Comparison of ENCODE assay signal across 20 mouse cellular contexts in genomic region chr7:133985648-133986047, GRCm38 (mm10).
DNase-seq lines count a peak whose midpoint lies in the region; ATAC-seq and TF ChIP-seq lines count a peak whose summit lies in the region.
"Had no signal": no experiment of that assay in that cellular context is flagged by ENCODE, and none has a peak within 500 bp of the region (broad histone marks: within the 10 kb centered on the region; RNA-seq: fewer than 3 reads in every experiment).

No protein-coding gene starts in this region.

- H3K4me1 ChIP-seq in embryonic facial prominence, embryonic 13.5 days = peaks cover 5% of the 10 kb centered on the region; the same call in 1 of the 2 replicates
- H3K4me1 ChIP-seq in embryonic facial prominence, embryonic 10.5 days = no peaks in the 10 kb centered on the region
- H3K4me1 ChIP-seq in embryonic facial prominence, embryonic 14.5 days (ENCODE audit: control insufficient read depth, insufficient read depth, low read length) = peaks cover 5% of the 10 kb centered on the region
- peaks cover 6% of the 10 kb centered on the region for H3K4me1 ChIP-seq in hindbrain, embryonic 13.5 days (replicated peaks)
- H3K4me1 ChIP-seq: forebrain, embryonic 13.5 days; heart, embryonic 10.5 days had no signal

- H3K9me3 ChIP-seq in embryonic facial prominence, embryonic 13.5 days = no peaks in the 10 kb centered on the region
- no peaks in the 10 kb centered on the region for H3K9me3 ChIP-seq in embryonic facial prominence, embryonic 10.5 days
- H3K9me3 ChIP-seq in embryonic facial prominence, embryonic 14.5 days (ENCODE audit: control insufficient read depth, low read length) = no peaks in the 10 kb centered on the region
- H3K9me3 ChIP-seq in hindbrain, embryonic 13.5 days = no peaks in the 10 kb centered on the region
- H3K9me3 ChIP-seq: forebrain, embryonic 13.5 days; heart, embryonic 10.5 days; hindbrain, embryonic 12.5 days had no signal

- H3K27ac ChIP-seq in embryonic facial prominence, embryonic 13.5 days = peak overlapping the region; percentile 5; the same call in 1 of the 2 replicates
- H3K27ac ChIP-seq in embryonic facial prominence, embryonic 10.5 days (replicated peaks) = no peak overlapping the region
- H3K27ac ChIP-seq in embryonic facial prominence, embryonic 14.5 days (replicated peaks; ENCODE audit: low read depth, low read length) = 0 out of 2 replicates have a peak overlapping the region, but pooled peaks have one; percentile 3
- no peak overlapping the region for H3K27ac ChIP-seq in hindbrain, embryonic 13.5 days
- H3K27ac ChIP-seq: forebrain, embryonic 13.5 days; hindbrain, embryonic 12.5 days; hindbrain, postnatal 0 days had no signal

- no peak overlapping the region for H3K4me2 ChIP-seq in embryonic facial prominence, embryonic 13.5 days
- no peak overlapping the region for H3K4me2 ChIP-seq in embryonic facial prominence, embryonic 14.5 days (ENCODE audit: low read depth, low read length)
- no peak overlapping the region for H3K4me2 ChIP-seq in myocyte (ENCODE audit: low read depth)
- H3K4me2 ChIP-seq in hindbrain, embryonic 13.5 days = no peak overlapping the region
- H3K4me2 ChIP-seq: forebrain, embryonic 13.5 days; hindbrain, embryonic 12.5 days had no signal

- no peak for ATAC-seq in embryonic facial prominence, embryonic 13.5 days (ENCODE audit: insufficient number of reproducible peaks, insufficient read depth, low FRiP score, low TSS enrichment, low read depth)
- no peak for ATAC-seq in embryonic facial prominence, embryonic 14.5 days (ENCODE audit: low read depth)
- no peak for ATAC-seq in hindbrain, embryonic 13.5 days (ENCODE audit: low FRiP score)
- ATAC-seq: forebrain, embryonic 13.5 days; forebrain, postnatal 0 days; hindbrain, postnatal 0 days had no signal

- 88% methylated on average over 1 of the region's 1 CpGs for WGBS in embryonic facial prominence, embryonic 13.5 days
- WGBS in embryonic facial prominence, embryonic 10.5 days = 91% methylated on average over 1 of the region's 1 CpGs
- 77% methylated on average over 1 of the region's 1 CpGs for WGBS in embryonic facial prominence, embryonic 14.5 days
- 87% methylated on average over 1 of the region's 1 CpGs for WGBS in hindbrain, embryonic 13.5 days

- TF ChIP-seq POLR2A in myocyte (IDR thresholded peaks at IDR 0.05; ENCODE audit: insufficient read length, low read depth) = no peak

- H3K27me3 ChIP-seq in embryonic facial prominence, embryonic 13.5 days = no peaks in the 10 kb centered on the region
- no peaks in the 10 kb centered on the region for H3K27me3 ChIP-seq in embryonic facial prominence, embryonic 10.5 days (replicated peaks; ENCODE audit: low read depth, poor library complexity, severe bottlenecking)
- no peaks in the 10 kb centered on the region for H3K27me3 ChIP-seq in embryonic facial prominence, embryonic 14.5 days (replicated peaks; ENCODE audit: control insufficient read depth, insufficient read depth, low read length)
- H3K27me3 ChIP-seq in myocyte (ENCODE audit: control insufficient read depth, insufficient read depth, insufficient read length) = no peaks in the 10 kb centered on the region
- no peaks in the 10 kb centered on the region for H3K27me3 ChIP-seq in hindbrain, embryonic 13.5 days
- H3K27me3 ChIP-seq: CH12.LX; forebrain, embryonic 13.5 days; hindbrain, embryonic 12.5 days had no signal

- no peak for DNase-seq in embryonic facial prominence, embryonic 10.5 days (ENCODE audit: low spot score)
- DNase-seq in NIH3T3 (ENCODE audit: low read depth) = peak; percentile 34
- no peak for DNase-seq in embryonic facial prominence, embryonic 14.5 days (ENCODE audit: low spot score)
- no peak for DNase-seq in cerebellum, adult 9-11 months
- DNase-seq: cerebellum, adult 11-12 months; cerebellum, adult 9-10 months; cerebellum, postnatal 36 days; forebrain, postnatal 0 days; gastrocnemius, postnatal 36 days; heart, adult 18-20 months; heart, postnatal 10 days; heart, postnatal 4 days had no signal

- H3ac ChIP-seq in myocyte (ENCODE audit: control insufficient read depth, insufficient read length) = no peak overlapping the region

- no peak overlapping the region for H3K4me3 ChIP-seq in embryonic facial prominence, embryonic 13.5 days
- H3K4me3 ChIP-seq in embryonic facial prominence, embryonic 10.5 days = no peak overlapping the region
- H3K4me3 ChIP-seq in embryonic facial prominence, embryonic 14.5 days (ENCODE audit: low read depth, low read length) = no peak overlapping the region
- no peak overlapping the region for H3K4me3 ChIP-seq in myocyte
- H3K4me3 ChIP-seq in hindbrain, embryonic 13.5 days = no peak overlapping the region
- H3K4me3 ChIP-seq: forebrain, embryonic 13.5 days; heart, embryonic 10.5 days; hindbrain, embryonic 12.5 days had no signal

- no peak overlapping the region for H3K9ac ChIP-seq in embryonic facial prominence, embryonic 13.5 days
- H3K9ac ChIP-seq in embryonic facial prominence, embryonic 14.5 days (ENCODE audit: low read depth, low read length) = no peak overlapping the region
- H3K9ac ChIP-seq in hindbrain, embryonic 13.5 days = no peak overlapping the region
- H3K9ac ChIP-seq: forebrain, embryonic 13.5 days; forebrain, postnatal 0 days; hindbrain, embryonic 12.5 days had no signal

- H3K36me3 ChIP-seq in embryonic facial prominence, embryonic 13.5 days = no peaks in the 10 kb centered on the region
- H3K36me3 ChIP-seq in embryonic facial prominence, embryonic 10.5 days (replicated peaks) = no peaks in the 10 kb centered on the region
- no peaks in the 10 kb centered on the region for H3K36me3 ChIP-seq in embryonic facial prominence, embryonic 14.5 days (ENCODE audit: control insufficient read depth, insufficient read depth, low read length)
- no peaks in the 10 kb centered on the region for H3K36me3 ChIP-seq in myocyte (ENCODE audit: control insufficient read depth, insufficient read depth)
- H3K36me3 ChIP-seq in hindbrain, embryonic 13.5 days = no peaks in the 10 kb centered on the region
- H3K36me3 ChIP-seq: heart, embryonic 10.5 days; hindbrain, embryonic 12.5 days had no signal

- H3K79me2 ChIP-seq in myocyte (ENCODE audit: control insufficient read depth, insufficient read depth) = no peaks in the 10 kb centered on the region

TF ChIP-seq in myocyte, 11 proteins besides CTCF, POLR2A, EP300 and RAD21:
- TF ChIP-seq E2F4 (IDR thresholded peaks at IDR 0.05; ENCODE audit: insufficient read depth) (no peak), POLR2AphosphoS2 (IDR thresholded peaks at IDR 0.05; ENCODE audit: insufficient read length, low read depth) (no peak), CEBPB (IDR thresholded peaks at IDR 0.05; ENCODE audit: insufficient read depth, poor library complexity, severe bottlenecking) (peak; percentile 60; the same call in 1 of the 2 replicates)

Comparison
In these comparisons a context has a peak if more than half of its experiments do, and no peak if none do; other contexts are left out.
1. H3K27ac ChIP-seq: peak in embryonic facial prominence, embryonic 13.5 days (single experiment) and embryonic facial prominence, embryonic 14.5 days (single experiment); none in embryonic facial prominence, embryonic 10.5 days (single experiment) and hindbrain, embryonic 13.5 days (single experiment).